Mouse (Mus musculus) neural tube, embryonic 11.5 days (tissue): Measurements from ENCODE around the gene Lypd6b. TPM values are rescaled to one million over a fixed set of nuclear protein-coding genes. Genes with fewer than 3 reads are reported as not detected.

Experiments used
- ATAC-seq: fragments of 200-750 bp; cut with Nextera tagmentation; 2 replicates; pipeline ENCODE4 v1.8.0; 2017; ENCODE audit warnings: moderate number of reproducible peaks, mild to moderate bottlenecking, moderate TSS enrichment, moderate library complexity; ENCODE audit not compliant: insufficient read depth, low FRiP score, low TSS enrichment
- DNase-seq: peaks from one replicate; pipeline ENCODE4 v3.0.0-alpha.2; 2015; ENCODE audit warnings: low spot score
- H3K27ac ChIP-seq: fragments of 300-500 bp; sonication (generic); 2 replicates; pipeline ENCODE4 v1.5.1; 2014; ENCODE audit warnings: low read depth, mild to moderate bottlenecking, low read length
- H3K27me3 ChIP-seq: fragments of 300-500 bp; sonication (generic); 2 replicates; pipeline ENCODE4 v1.6.1; 2014; ENCODE audit warnings: mild to moderate bottlenecking, low read length, mixed read lengths; ENCODE audit not compliant: control insufficient read depth, insufficient read depth
- H3K36me3 ChIP-seq: fragments of 300-500 bp; sonication (generic); 2 replicates; pipeline ENCODE4 v1.6.1; 2014; ENCODE audit warnings: mild to moderate bottlenecking, low read length, moderate library complexity, mixed read lengths; ENCODE audit not compliant: control insufficient read depth, insufficient read depth
- H3K4me1 ChIP-seq: fragments of 300-500 bp; sonication (generic); 2 replicates; pipeline ENCODE4 v1.6.1; 2014; ENCODE audit warnings: low read length, mixed read lengths; ENCODE audit not compliant: control insufficient read depth, insufficient read depth
- H3K4me2 ChIP-seq: fragments of 300-500 bp; sonication (generic); 2 replicates; pipeline ENCODE4 v1.6.1; 2014; ENCODE audit warnings: low read depth, mild to moderate bottlenecking, moderate library complexity
- H3K4me3 ChIP-seq: fragments of 300-500 bp; sonication (generic); 2 replicates; pipeline ENCODE4 v1.5.1; 2014; ENCODE audit warnings: low read depth, low read length
- H3K9ac ChIP-seq: fragments of 300-500 bp; sonication (generic); 2 replicates; pipeline ENCODE4 v1.6.1; 2014; ENCODE audit warnings: mild to moderate bottlenecking, low read length
- H3K9me3 ChIP-seq: fragments of 300-500 bp; sonication (generic); 2 replicates; pipeline ENCODE4 v1.6.1; 2016; ENCODE audit warnings: low read length; ENCODE audit not compliant: control insufficient read depth
- WGBS: fragments of 180-500 bp; shearing (Covaris S2); extraction: QIAGEN DNeasy Blood & Tissue Kit; methylation state at CpG from one replicate; pipeline ENCODE4 v1.1.7; 2014; 5-methylcytosine and 5-hydroxymethylcytosine counted together
- polyA plus RNA-seq: library from polyadenylated mRNA; unstranded; fragments of >200 nt; fragmentation: Nextera tagmentation; extraction: Ambion mirVana; gene quantifications from 2 replicates; pipeline ENCODE4 v1.2.1, GENCODE M21; 2014

The Lypd6b gene
- polyA plus RNA-seq, 1 experiment from 2014 or later = 1.3 TPM

GRCm38 (mm10) chr2:49776407-49776806 lies 11.1 kb upstream of the Lypd6b start:
- Histone ChIP-seq H3K9me3 (no peaks in the 10 kb centered on the region), H3K36me3 (no peaks in the 10 kb centered on the region; the same call in 1 of the 2 replicates), H3K9ac (no peak overlapping the region), H3K27me3 (no peaks in the 10 kb centered on the region), H3K4me3 (no peak overlapping the region), H3K27ac (no peak overlapping the region), H3K4me2 (no peak overlapping the region), H3K4me1 (no peaks in the 10 kb centered on the region)
- ATAC-seq (no peak), DNase-seq (no peak)
- 87% methylated on average over 4 of the region's 4 CpGs for WGBS

GRCm38 (mm10) chr2:49788051-49788418 lies 547 bp downstream of the Lypd6b start:
- no peak for DNase-seq
- ATAC-seq = peak; percentile 72

GRCm38 (mm10) chr2:49788643-49789042 lies 1.2 kb downstream of the Lypd6b start:
- H3K27ac ChIP-seq = no peak overlapping the region
- H3K4me1 ChIP-seq = no peaks in the 10 kb centered on the region
- H3K4me3 ChIP-seq = no peak overlapping the region
- no peak overlapping the region for H3K9ac ChIP-seq
- ATAC-seq (no peak), DNase-seq (no peak)
- peaks cover 25% of the 10 kb centered on the region for H3K27me3 ChIP-seq
- no peaks in the 10 kb centered on the region for H3K36me3 ChIP-seq
- H3K9me3 ChIP-seq = no peaks in the 10 kb centered on the region
- H3K4me2 ChIP-seq = no peak overlapping the region
- 18% methylated on average over 3 of the region's 3 CpGs for WGBS

More at GRCm38 (mm10) chr2:49788051-49788418, 547 bp downstream of the Lypd6b start:
- peak overlapping the region; percentile 44 for H3K9ac ChIP-seq
- peak overlapping the region; percentile 48 for H3K4me3 ChIP-seq
- H3K9me3 ChIP-seq = no peaks in the 10 kb centered on the region
- peak overlapping the region; percentile 89 for H3K4me2 ChIP-seq
- H3K36me3 ChIP-seq = no peaks in the 10 kb centered on the region
- no peak overlapping the region for H3K27ac ChIP-seq
- H3K27me3 ChIP-seq = peaks cover 25% of the 10 kb centered on the region
- no peaks in the 10 kb centered on the region for H3K4me1 ChIP-seq
- WGBS = under 1% methylated on average over 14 of the region's 14 CpGs

GRCm38 (mm10) chr2:49789078-49789477 lies 1.6 kb downstream of the Lypd6b start:
- Histone ChIP-seq H3K9me3 (no peaks in the 10 kb centered on the region), H3K9ac (no peak overlapping the region), H3K4me2 (no peak overlapping the region), H3K27me3 (peaks cover 25% of the 10 kb centered on the region), H3K4me1 (no peaks in the 10 kb centered on the region), H3K4me3 (no peak overlapping the region), H3K36me3 (no peaks in the 10 kb centered on the region), H3K27ac (no peak overlapping the region)
- WGBS = 77% methylated on average over 6 of the region's 6 CpGs
- DNase-seq (no peak), ATAC-seq (no peak)

DNA sequence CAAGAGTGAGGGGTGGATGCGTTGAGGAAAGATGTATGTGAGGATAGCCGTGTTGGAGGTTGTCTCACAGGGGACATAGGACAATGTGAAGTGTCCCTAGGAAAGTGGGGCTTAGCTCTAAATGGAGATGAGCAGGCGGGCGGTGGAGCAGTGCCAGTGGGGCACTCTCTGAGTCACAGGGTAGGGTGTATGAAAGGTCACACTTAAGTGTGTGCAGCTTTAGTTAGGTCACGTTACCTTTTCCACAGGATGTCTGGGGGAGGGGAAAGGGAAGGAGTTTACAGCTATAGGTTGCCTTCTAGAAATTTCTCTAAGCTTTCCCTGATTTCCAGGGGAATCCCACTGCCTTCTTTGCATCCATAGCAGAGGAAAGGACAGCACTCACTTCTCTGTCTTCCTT lies 2.0 kb downstream of the Lypd6b start:
- Histone ChIP-seq H3K4me3 (no peak overlapping the region), H3K27me3 (peaks cover 25% of the 10 kb centered on the region), H3K9me3 (no peaks in the 10 kb centered on the region), H3K4me1 (no peaks in the 10 kb centered on the region), H3K36me3 (no peaks in the 10 kb centered on the region), H3K4me2 (no peak overlapping the region), H3K27ac (no peak overlapping the region), H3K9ac (no peak overlapping the region)
- ATAC-seq (no peak), DNase-seq (no peak)
- 90% methylated on average over 5 of the region's 5 CpGs for WGBS

DNA sequence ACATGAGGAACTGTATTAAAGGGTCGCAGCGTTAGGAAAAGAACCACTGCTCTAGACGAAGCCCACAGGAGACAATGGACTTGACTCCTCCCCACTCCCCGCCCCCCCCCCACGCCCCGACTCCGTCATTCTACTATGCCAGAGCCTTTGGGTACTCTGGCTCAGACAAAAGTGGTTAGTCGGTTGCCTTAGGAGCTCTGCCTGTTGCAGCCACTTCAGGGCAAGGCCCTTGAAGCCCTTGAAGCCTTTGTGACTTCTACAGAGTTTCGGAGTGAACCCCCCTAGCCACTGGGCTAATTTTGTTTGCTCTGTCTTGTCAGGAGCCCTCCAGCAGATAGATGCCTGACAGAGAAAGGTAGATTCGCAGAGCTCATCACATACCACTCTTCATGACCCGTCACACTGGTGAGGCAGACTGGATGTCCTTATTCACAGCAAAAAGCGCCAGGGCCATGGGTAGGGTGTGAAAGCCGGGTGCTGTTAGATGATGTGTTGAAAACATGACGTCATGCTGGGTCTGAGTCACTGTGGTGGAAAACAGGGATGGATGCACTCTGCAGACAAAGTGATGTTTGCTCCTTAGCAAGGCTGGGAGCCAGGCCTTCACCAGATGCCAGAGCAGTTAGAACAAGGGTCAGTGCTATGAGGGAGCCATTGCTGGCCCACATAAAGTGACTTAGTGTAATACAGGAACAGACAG lies 10.1 kb downstream of the Lypd6b start:
- Histone ChIP-seq H3K36me3 (no peaks in the 10 kb centered on the region), H3K4me1 (no peaks in the 10 kb centered on the region), H3K4me2 (no peak overlapping the region), H3K27ac (no peak overlapping the region), H3K9ac (no peak overlapping the region), H3K9me3 (no peaks in the 10 kb centered on the region), H3K4me3 (no peak overlapping the region), H3K27me3 (no peaks in the 10 kb centered on the region)
- ATAC-seq (no peak), DNase-seq (no peak)
- WGBS = 67% methylated on average over 14 of the region's 14 CpGs

- no peak for DNase-seq
- Histone ChIP-seq H3K36me3 (no peaks in the 10 kb centered on the region), H3K27ac (no peak overlapping the region), H3K27me3 (no peaks in the 10 kb centered on the region), H3K9ac (no peak overlapping the region), H3K4me2 (no peak overlapping the region), H3K4me1 (no peaks in the 10 kb centered on the region), H3K4me3 (no peak overlapping the region), H3K9me3 (no peaks in the 10 kb centered on the region)
- 76% methylated on average over 8 of the region's 8 CpGs for WGBS
- ATAC-seq = no peak
These were observed 17.0 kb downstream of the Lypd6b start for GRCm38 (mm10) chr2:49804448-49804847.

- WGBS = 76% methylated on average over 11 of the region's 11 CpGs
- H3K27ac ChIP-seq = no peak overlapping the region
- DNase-seq = no peak
- no peak overlapping the region for H3K4me2 ChIP-seq
- H3K4me1 ChIP-seq = no peaks in the 10 kb centered on the region
- ATAC-seq = no peak
- no peaks in the 10 kb centered on the region for H3K27me3 ChIP-seq
- H3K4me3 ChIP-seq = no peak overlapping the region
- H3K9me3 ChIP-seq = no peaks in the 10 kb centered on the region
- H3K9ac ChIP-seq = no peak overlapping the region
- no peaks in the 10 kb centered on the region for H3K36me3 ChIP-seq
These were observed 18.4 kb downstream of the Lypd6b start for GRCm38 (mm10) chr2:49805736-49806371.

DNA sequence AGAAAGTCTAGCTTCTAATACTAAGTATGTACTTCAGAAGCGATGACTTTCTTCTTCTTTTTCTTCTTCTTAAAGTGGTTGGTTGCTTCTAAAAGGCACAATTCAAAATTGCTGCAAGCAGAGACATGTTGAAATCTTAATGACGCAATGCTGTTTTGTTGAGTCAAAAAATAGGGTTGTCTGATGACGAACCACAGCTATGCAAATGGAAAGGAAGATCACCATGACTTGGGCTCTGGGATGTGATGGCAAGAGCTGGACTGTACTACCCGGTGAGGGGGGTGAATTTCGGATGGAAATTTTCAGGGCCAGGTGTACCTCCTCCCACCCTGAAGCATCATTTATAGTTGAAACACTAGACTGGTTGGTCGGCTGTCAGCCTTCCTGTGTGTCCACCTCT lies 22.0 kb downstream of the Lypd6b start:
- 83% methylated on average over 6 of the region's 6 CpGs for WGBS
- Histone ChIP-seq H3K27me3 (no peaks in the 10 kb centered on the region), H3K36me3 (no peaks in the 10 kb centered on the region), H3K9me3 (no peaks in the 10 kb centered on the region), H3K9ac (no peak overlapping the region), H3K4me1 (no peaks in the 10 kb centered on the region), H3K27ac (no peak overlapping the region), H3K4me3 (no peak overlapping the region), H3K4me2 (no peak overlapping the region)
- ATAC-seq (no peak), DNase-seq (no peak)
